Mouse (Mus musculus): ENCODE results near the gene Vps45.

- no peak for TF ChIP-seq CTCF (IDR thresholded peaks at IDR 0.05; ENCODE audit: low read depth, low read length)
- TF ChIP-seq EP300 (IDR thresholded peaks at IDR 0.05; ENCODE audit: insufficient read depth, low read depth, low read length), result no peak
These were observed 45.5 kb downstream of the Vps45 start for GRCm38 (mm10) chr3:96012805-96013204.

Measured in ES-Bruce4 (cell line).